Mouse (Mus musculus): ENCODE measurements around the gene Camkmt. TPM values are rescaled to one million over a fixed set of nuclear protein-coding genes. Genes with fewer than 3 reads are reported as not detected.
A peak's percentile ranks its signal among the peaks of the same experiment; 100 is the strongest.

Camkmt gene
- total RNA-seq, 1 experiment from 2014 or later: 3.7 TPM

- ATAC-seq (replicated peaks; ENCODE audit: low read depth, poor library complexity, severe bottlenecking): no peak
Measured at GRCm38 (mm10) chr17:85352731-85353130, 262.4 kb downstream of the Camkmt start.

DNA sequence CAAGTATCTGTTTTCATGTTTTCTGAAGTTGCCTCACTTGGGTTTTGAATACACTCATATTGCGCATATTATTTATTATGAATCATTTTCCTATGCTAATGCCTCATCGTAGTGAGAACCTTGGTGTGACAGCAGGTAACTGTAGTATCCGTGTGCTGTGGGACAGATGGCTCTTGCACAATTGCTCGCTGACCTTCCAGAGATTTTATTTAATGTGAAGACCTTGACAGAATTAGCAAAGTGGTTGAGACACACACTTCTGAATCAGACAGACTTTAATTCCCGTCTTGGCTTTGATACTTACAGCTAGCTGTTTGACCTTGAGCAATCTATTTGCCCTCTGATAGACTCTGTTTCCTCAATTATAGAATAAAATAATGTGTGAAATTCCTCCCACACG lies 262.8 kb downstream of the Camkmt start:
- no peak for ATAC-seq (replicated peaks; ENCODE audit: low read depth, poor library complexity, severe bottlenecking)

- no peak for ATAC-seq (replicated peaks; ENCODE audit: low read depth, poor library complexity, severe bottlenecking)
Measured at GRCm38 (mm10) chr17:85353636-85354035, 263.3 kb downstream of the Camkmt start.

- ATAC-seq (replicated peaks; ENCODE audit: low read depth, poor library complexity, severe bottlenecking): no peak
Measured at GRCm38 (mm10) chr17:85355356-85355755, 265.0 kb downstream of the Camkmt start.

- no peak for ATAC-seq (replicated peaks; ENCODE audit: low read depth, poor library complexity, severe bottlenecking)
Measured at GRCm38 (mm10) chr17:85361006-85361405, 270.7 kb downstream of the Camkmt start.

GRCm38 (mm10) chr17:85367319-85367718 lies 277.0 kb downstream of the Camkmt start:
- ATAC-seq (replicated peaks; ENCODE audit: low read depth, poor library complexity, severe bottlenecking): no peak

DNA sequence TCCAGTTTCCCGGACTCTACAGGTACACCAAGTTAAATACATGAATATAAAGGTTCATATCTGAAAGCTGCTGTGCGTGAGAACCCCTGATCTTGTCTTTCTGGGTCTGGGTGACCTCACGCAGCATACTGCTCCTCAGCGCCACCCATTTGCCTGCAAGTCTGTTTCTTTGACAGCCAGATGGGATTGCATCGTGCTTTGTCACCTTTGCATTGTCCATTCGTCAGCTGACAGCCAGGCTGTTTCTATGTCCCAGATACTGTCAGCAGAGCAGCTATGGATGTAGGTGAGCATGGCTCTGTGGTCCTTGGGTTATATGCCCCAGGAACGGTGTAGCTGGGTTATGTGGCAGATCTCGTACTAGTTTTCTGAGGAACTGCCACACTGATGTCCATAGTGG lies 278.4 kb downstream of the Camkmt start:
- ATAC-seq (replicated peaks; ENCODE audit: low read depth, poor library complexity, severe bottlenecking): no peak

DNA sequence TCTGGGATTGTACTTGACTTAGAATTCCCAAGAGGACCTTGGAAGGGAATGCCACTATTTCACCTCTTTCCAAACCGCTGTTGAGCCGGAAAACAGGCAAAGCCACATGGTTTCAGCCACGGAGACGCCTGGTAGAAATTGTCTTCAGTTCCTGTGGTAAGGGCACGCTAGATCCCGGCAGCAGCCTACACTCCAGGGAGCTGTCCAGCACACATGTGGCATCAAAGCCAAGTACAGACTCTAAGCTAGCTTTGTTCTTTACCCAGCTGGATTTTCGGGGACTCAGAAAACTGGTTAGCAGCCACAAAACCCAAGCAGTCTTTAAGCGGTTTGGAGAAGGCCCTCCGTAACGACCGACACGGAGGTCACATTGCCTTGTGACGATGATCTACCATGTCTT lies 281.7 kb downstream of the Camkmt start:
- no peak for ATAC-seq (replicated peaks; ENCODE audit: low read depth, poor library complexity, severe bottlenecking)

DNA sequence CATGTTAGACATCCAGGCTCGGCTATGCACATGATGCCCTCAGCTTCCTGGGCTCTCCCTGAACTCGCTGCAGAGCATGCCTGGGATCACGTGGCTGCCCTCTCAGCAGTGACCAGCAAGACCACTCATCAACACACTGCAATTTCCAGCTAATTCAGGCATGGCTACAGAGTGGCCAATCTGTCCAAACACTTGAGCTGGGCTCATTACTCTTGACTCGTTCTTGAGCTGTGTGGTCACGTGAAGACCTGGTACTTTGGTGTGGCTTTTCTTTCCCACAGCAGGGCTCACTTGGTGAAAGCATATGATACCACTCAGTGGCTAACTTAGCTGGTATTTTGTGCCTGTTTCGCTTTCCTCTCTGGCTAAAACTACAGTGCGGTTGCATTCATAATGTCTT lies 282.2 kb downstream of the Camkmt start:
- ATAC-seq (replicated peaks; ENCODE audit: low read depth, poor library complexity, severe bottlenecking): no peak

DNA sequence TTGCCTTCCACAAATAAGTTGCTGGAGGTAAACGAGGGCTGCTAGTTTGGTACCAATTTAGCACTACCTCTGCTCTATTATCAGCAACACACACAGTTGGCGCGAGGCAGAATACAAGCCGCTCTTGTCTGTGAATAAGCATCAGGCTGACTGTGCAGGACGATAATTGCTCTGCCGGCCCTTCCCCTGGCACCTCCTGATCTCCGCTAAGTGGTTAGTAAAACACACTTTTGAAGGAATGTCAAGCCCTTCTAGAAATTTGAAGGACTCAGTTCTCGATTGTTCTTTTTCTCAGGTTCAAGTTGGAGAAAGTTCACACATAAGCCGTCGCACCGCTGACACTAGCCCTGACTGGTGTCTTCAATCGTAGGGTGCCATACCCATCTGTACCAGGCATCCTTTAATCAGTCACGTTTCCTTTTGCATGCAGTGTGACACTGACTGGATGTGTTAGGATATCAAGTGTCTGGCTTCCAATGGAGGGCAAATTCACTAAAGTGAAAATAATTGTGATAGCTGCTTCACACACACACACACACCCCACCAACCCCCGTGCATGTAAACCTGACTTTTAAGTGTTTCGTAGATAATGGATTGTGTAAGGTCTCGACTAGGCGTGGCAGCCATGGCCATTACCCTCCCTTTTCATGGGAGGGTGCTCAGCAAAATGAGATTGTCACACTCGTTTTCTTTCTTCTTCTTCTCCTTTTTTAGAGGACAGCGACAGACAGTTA lies 283.9 kb downstream of the Camkmt start:
- ATAC-seq (replicated peaks; ENCODE audit: low read depth, poor library complexity, severe bottlenecking): no peak

- no peak for ATAC-seq (replicated peaks; ENCODE audit: low read depth, poor library complexity, severe bottlenecking)
Measured at GRCm38 (mm10) chr17:85374834-85375176, 284.5 kb downstream of the Camkmt start.

DNA sequence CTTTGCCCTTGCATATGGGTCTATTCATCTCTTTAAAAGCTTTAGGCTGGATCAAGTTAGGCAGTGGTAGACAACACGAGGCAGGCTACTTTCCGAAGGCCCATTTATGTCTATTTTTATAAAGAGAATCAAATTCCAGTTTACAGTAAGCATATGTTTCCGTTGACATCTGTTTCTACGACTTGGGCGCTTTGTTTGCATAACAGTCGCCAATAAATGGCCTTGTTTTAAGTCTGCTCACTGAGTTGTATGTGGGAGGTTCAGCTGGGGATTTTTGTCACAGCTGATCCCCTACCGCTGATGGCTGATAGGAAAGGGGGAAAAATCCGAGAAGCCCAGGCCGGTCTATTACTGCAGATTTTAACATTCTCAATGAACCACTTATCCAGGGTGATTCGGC lies 285.2 kb downstream of the Camkmt start:
- no peak for ATAC-seq (replicated peaks; ENCODE audit: low read depth, poor library complexity, severe bottlenecking)

GRCm38 (mm10) chr17:85377496-85377895 lies 287.1 kb downstream of the Camkmt start:
- ATAC-seq (replicated peaks; ENCODE audit: low read depth, poor library complexity, severe bottlenecking): no peak

GRCm38 (mm10) chr17:85379101-85379500 lies 288.7 kb downstream of the Camkmt start:
- ATAC-seq (replicated peaks; ENCODE audit: low read depth, poor library complexity, severe bottlenecking): no peak

- no peak for ATAC-seq (replicated peaks; ENCODE audit: low read depth, poor library complexity, severe bottlenecking)
Measured at GRCm38 (mm10) chr17:85381578-85382223, 291.3 kb downstream of the Camkmt start.

- no peak for ATAC-seq (replicated peaks; ENCODE audit: low read depth, poor library complexity, severe bottlenecking)
Measured at GRCm38 (mm10) chr17:85382344-85382743, 292.0 kb downstream of the Camkmt start.

DNA sequence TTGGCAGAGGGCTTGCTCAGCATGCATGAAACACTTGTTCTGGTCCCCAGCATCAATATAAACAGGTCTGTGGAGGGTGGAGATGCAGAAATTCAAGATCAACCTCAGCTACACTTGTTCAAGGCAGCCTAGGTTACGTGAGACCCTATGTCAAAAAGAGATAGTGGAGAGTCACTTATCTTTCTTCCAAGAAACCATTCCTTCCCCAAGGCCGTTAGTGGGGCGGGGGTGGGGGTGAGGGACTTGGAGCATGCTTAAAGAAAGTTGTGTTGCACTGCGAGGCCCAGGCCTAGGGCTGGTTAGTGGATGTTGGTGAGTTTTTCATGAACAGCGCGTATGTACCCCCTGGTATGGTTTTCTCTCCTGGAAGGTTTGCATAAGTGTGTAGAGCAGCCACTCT lies 292.6 kb downstream of the Camkmt start:
- no peak for ATAC-seq (replicated peaks; ENCODE audit: low read depth, poor library complexity, severe bottlenecking)

DNA sequence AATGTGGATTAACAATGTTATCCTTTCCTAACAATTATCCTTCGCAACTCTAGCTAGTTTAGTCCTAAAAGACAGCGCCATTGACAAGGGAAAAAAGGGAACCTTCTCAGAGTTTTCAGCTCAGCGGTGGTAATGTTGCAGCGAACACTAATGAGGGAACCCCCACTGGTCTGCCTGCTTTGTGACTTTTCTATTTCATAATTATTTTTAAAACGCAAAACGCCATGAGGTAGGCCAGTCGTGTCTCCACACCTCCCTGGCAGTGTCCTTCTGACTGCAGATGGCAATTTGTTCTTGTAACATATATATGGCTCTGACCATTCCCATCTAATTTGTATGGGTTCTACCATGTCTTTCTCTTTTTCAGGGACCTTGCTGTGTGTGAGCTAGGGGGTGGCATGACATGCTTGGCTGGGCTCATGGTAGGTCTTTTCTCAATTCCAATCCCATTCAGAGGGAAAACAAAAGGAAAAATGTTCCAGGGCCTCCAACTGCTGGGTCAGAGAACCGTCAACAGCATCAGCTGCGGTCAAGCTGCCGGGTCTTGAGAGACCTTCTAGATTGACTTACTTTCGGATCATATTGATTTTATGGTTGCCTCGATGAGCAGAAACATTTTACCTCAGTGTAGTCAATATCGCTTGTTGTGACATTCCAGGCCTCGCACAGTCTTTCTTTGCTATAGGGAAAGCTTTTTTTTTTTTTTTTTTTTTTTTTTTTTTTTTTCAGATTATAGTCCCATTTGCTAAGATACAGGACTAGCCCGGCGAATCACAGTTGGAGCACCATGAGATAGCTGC lies 302.9 kb downstream of the Camkmt start:
- ATAC-seq (replicated peaks; ENCODE audit: low read depth, poor library complexity, severe bottlenecking): no peak

DNA sequence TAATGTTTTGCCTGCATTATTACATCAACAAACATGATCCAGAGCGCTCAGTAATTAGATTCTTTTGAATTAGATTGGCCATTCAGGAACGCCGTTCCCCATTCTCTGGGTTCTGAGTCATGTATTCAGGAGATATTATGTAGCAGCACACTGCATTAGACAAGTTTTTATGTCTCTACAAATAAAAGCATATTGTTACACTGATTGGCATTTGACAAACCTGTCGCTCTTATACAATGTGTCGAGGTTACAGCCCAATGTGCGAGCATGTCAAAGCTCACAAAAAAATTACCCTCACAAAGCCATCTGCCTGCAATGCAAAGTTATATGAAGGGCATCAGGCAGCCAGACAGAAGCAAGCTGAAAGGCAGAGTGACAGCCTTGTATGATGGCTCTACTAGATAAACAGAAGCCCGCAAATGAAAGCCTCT lies 303.6 kb downstream of the Camkmt start:
- ATAC-seq (replicated peaks; ENCODE audit: low read depth, poor library complexity, severe bottlenecking): no peak

DNA sequence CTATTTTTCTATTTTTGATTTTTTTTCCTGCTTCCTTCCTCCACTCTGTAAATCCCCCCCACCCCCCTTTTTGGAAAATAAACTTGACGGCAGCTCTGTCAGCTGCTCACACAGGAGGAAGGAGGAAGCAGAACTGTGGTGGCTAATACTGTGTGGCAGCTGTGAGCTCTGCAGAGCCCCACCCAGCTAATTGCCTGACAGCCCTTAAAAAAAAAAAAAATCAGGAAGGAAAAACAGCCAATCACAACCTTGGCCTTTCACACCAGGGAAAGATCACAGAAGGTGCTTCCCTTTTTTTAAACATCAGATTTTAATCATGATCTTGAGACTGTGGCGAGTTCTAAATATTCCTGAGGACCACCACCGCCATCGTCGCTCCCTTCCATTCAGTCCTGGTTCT lies 305.1 kb downstream of the Camkmt start:
- ATAC-seq (replicated peaks; ENCODE audit: low read depth, poor library complexity, severe bottlenecking): peak; percentile 98

DNA sequence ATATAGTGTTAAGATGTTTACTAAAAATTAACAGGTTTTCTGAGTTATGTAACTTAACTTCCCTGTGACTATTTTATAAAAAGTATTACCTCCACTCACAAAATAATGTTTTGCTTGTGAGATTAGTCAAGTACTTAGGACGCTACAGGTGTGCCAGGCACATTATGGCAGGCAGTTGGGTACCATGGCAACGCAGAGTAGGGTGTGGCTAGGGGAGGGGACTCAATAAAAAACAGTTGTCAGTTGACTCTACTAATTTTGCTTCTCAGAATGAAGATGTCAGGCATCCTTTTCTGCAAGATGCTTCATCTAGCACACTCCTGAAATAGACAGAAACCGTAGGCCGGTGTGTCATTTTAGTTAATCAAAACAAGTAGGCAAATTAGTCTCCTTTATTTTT lies 310.4 kb downstream of the Camkmt start:
- ATAC-seq (replicated peaks; ENCODE audit: low read depth, poor library complexity, severe bottlenecking): no peak

Measured in common myeloid progenitor, adult 5-6 weeks (primary cell).